Mouse (Mus musculus) G1E (cell line): Measurements from ENCODE around the gene Dnajc6.

Source experiments
- CTCF ChIP-seq: IDR thresholded peaks from 2 replicates; pipeline ENCODE4 v1.5.1; 2012; ENCODE audit warnings: low read depth, low read length, inconsistent platforms, mixed read lengths
- GATA1 ChIP-seq: IDR thresholded peaks from 2 replicates; pipeline ENCODE4 v1.6.1; 2012; ENCODE audit warnings: borderline replicate concordance, low read length, inconsistent platforms, mixed read lengths
- GATA2 ChIP-seq: IDR thresholded peaks from 2 replicates; pipeline ENCODE4 v1.6.1; 2012; ENCODE audit warnings: low read depth, low read length, inconsistent platforms, borderline replicate concordance

- TF ChIP-seq CTCF (no peak), GATA2 (0 out of 2 replicates have a peak, but pooled peaks have one; percentile 56), GATA1 (no peak)
These were observed 158.5 kb downstream of the Dnajc6 start for GRCm38 (mm10) chr4:101654788-101655414.
